In the genomic region with DNA sequence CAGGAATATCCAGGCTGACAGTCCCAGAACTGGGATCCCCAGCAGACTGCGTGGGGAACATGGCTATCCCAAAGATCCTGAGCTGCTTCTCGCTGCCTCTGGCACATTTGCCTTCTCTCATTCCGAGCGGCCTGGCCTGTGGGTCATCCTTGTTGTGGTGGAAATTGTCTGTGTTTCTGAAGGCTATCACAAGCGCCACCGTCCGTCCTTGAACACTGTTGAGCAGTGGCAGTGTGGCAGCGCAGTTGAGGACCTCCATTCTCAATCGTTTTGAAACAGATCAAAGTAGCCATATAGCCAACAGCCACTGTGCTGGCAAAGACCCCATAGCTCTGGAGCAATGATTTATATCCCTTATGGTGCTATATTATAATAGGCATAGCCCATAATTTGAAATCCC, we compare ENCODE assay signal across 26 mouse cellular contexts. TPM values are rescaled to one million over a fixed set of nuclear protein-coding genes. Genes with fewer than 3 reads are reported as not detected.
DNase-seq lines count a peak whose midpoint lies in the region; ATAC-seq and TF ChIP-seq lines count a peak whose summit lies in the region.
"Had no signal": no experiment of that assay in that cellular context is flagged by ENCODE, and none has a peak within 500 bp of the region (broad histone marks: within the 10 kb centered on the region; RNA-seq: fewer than 3 reads in every experiment).

No protein-coding gene starts in this region.

- H3K4me2 ChIP-seq in embryonic facial prominence, embryonic 13.5 days = no peak overlapping the region
- peak overlapping the region; percentile 6; the same call in 1 of the 2 replicates for H3K4me2 ChIP-seq in heart, embryonic 14.5 days (ENCODE audit: low read length)
- no peak overlapping the region for H3K4me2 ChIP-seq in heart, postnatal 0 days (ENCODE audit: low read depth, low read length)
- H3K4me2 ChIP-seq: embryonic facial prominence, embryonic 15.5 days; hindbrain, embryonic 14.5 days; intestine, embryonic 15.5 days had no signal

- H3K9ac ChIP-seq in embryonic facial prominence, embryonic 13.5 days = peak overlapping the region; percentile 40; the same call in 1 of the 2 replicates
- H3K9ac ChIP-seq in heart, adult 2 months (ENCODE audit: low read depth, low read length) = peak overlapping the region; percentile 10; the same call in 1 of the 2 replicates
- peak overlapping the region; percentile 61 for H3K9ac ChIP-seq in heart, embryonic 14.5 days (ENCODE audit: low read length)
- peak overlapping the region; percentile 4; the same call in 1 of the 2 replicates for H3K9ac ChIP-seq in heart, postnatal 0 days (replicated peaks; ENCODE audit: low read depth, low read length)
- H3K9ac ChIP-seq: embryonic facial prominence, embryonic 15.5 days; hindbrain, embryonic 14.5 days; intestine, embryonic 15.5 days had no signal

- peaks cover 7% of the 10 kb centered on the region for H3K4me1 ChIP-seq in embryonic facial prominence, embryonic 13.5 days
- H3K4me1 ChIP-seq in embryonic facial prominence, embryonic 10.5 days = peaks cover 20% of the 10 kb centered on the region
- H3K4me1 ChIP-seq in heart, adult 2 months (ENCODE audit: control insufficient read depth, insufficient read depth, low read length) = peaks cover 36% of the 10 kb centered on the region
- peaks cover 55 to 86% of the 10 kb centered on the region in 2 experiments for H3K4me1 ChIP-seq in heart, embryonic 14.5 days (ENCODE audit: control insufficient read depth in 2 of 2, insufficient read depth in 2 of 2, low read length in 2 of 2)
- H3K4me1 ChIP-seq in heart, postnatal 0 days (ENCODE audit: control insufficient read depth, insufficient read depth) = peaks cover 68% of the 10 kb centered on the region

- TF ChIP-seq CTCF in heart, adult 2 months (IDR thresholded peaks at IDR 0.05) = no peak
- no peak for TF ChIP-seq CTCF in heart, postnatal 0 days (IDR thresholded peaks at IDR 0.05; ENCODE audit: low read depth)

- no peaks in the 10 kb centered on the region for H3K36me3 ChIP-seq in embryonic facial prominence, embryonic 13.5 days
- H3K36me3 ChIP-seq in embryonic facial prominence, embryonic 10.5 days (replicated peaks) = no peaks in the 10 kb centered on the region
- H3K36me3 ChIP-seq in heart, adult 2 months (ENCODE audit: control insufficient read depth, insufficient read depth, low read length) = peaks cover 5% of the 10 kb centered on the region; the same call in 1 of the 2 replicates
- H3K36me3 ChIP-seq in heart, embryonic 14.5 days (ENCODE audit: control insufficient read depth, insufficient read depth, low read length) = no peaks in the 10 kb centered on the region
- no peaks in the 10 kb centered on the region; the same call in 1 of the 2 replicates for H3K36me3 ChIP-seq in heart, postnatal 0 days (replicated peaks; ENCODE audit: control insufficient read depth, insufficient read depth, low read length)
- H3K36me3 ChIP-seq: embryonic facial prominence, embryonic 15.5 days; forebrain, embryonic 10.5 days; hindbrain, embryonic 10.5 days; intestine, embryonic 15.5 days had no signal

- H3K79me2 ChIP-seq in heart, adult 2 months (replicated peaks; ENCODE audit: control insufficient read depth, insufficient read depth, low read length) = peaks cover 7% of the 10 kb centered on the region; the same call in 1 of the 2 replicates

- TF ChIP-seq POLR2A in heart, adult 2 months (IDR thresholded peaks at IDR 0.05; ENCODE audit: insufficient read depth, low read depth, low read length) = no peak

- DNase-seq in embryonic facial prominence, embryonic 10.5 days (ENCODE audit: low spot score) = no peak
- DNase-seq in heart, adult 2 months = peak in 1 of 2 experiments; percentile 14
- no peak for DNase-seq in heart, adult 18-20 months
- DNase-seq in heart, adult 9 months (ENCODE audit: low spot score in 2 of 2) = no peak
- no peak for DNase-seq in heart, postnatal 0 days (ENCODE audit: low spot score)
- DNase-seq: cerebellum, adult 18-20 months; cerebellum, adult 9-11 months; cerebellum, postnatal 36 days; gastrocnemius, postnatal 25 days; kidney, adult 18-20 months had no signal

- no peaks in the 10 kb centered on the region for H3K9me3 ChIP-seq in embryonic facial prominence, embryonic 13.5 days
- no peaks in the 10 kb centered on the region for H3K9me3 ChIP-seq in embryonic facial prominence, embryonic 10.5 days
- no peaks in the 10 kb centered on the region for H3K9me3 ChIP-seq in heart, embryonic 14.5 days (ENCODE audit: control insufficient read depth, low read length)
- H3K9me3 ChIP-seq in heart, postnatal 0 days (replicated peaks; ENCODE audit: control insufficient read depth, low read length) = no peaks in the 10 kb centered on the region
- H3K9me3 ChIP-seq: embryonic facial prominence, embryonic 15.5 days; forebrain, embryonic 10.5 days; hindbrain, embryonic 10.5 days; intestine, embryonic 15.5 days had no signal

- no peak overlapping the region for H3K27ac ChIP-seq in embryonic facial prominence, embryonic 13.5 days
- H3K27ac ChIP-seq in embryonic facial prominence, embryonic 10.5 days (replicated peaks) = no peak overlapping the region
- H3K27ac ChIP-seq in heart, adult 2 months = peak overlapping the region; percentile 28; the same call in 1 of the 2 replicates
- peak overlapping the region; percentile 30 to 97 for H3K27ac ChIP-seq in heart, embryonic 14.5 days (replicated peaks in 1 of 2; ENCODE audit: control insufficient read depth in 1 of 2, insufficient read depth in 1 of 2, low read depth in 2 of 2, low read length in 2 of 2)
- peak overlapping the region; percentile 98 for H3K27ac ChIP-seq in heart, postnatal 0 days (ENCODE audit: low read depth)
- H3K27ac ChIP-seq: embryonic facial prominence, embryonic 15.5 days; forebrain, embryonic 10.5 days; hindbrain, embryonic 10.5 days; hindbrain, embryonic 14.5 days; intestine, embryonic 15.5 days had no signal

- H3K4me3 ChIP-seq in embryonic facial prominence, embryonic 13.5 days = no peak overlapping the region
- H3K4me3 ChIP-seq in embryonic facial prominence, embryonic 10.5 days = no peak overlapping the region
- H3K4me3 ChIP-seq in heart, adult 2 months = no peak overlapping the region
- H3K4me3 ChIP-seq in heart, embryonic 14.5 days (ENCODE audit: control insufficient read depth in 1 of 2, insufficient read depth in 1 of 2, low read depth in 1 of 2, low read length in 2 of 2) = no peak overlapping the region
- H3K4me3 ChIP-seq in heart, postnatal 0 days (ENCODE audit: low read depth, low read length) = no peak overlapping the region
- H3K4me3 ChIP-seq: embryonic facial prominence, embryonic 15.5 days; erythroblast, embryonic 14.5 days; forebrain, embryonic 10.5 days; hindbrain, embryonic 10.5 days; intestine, embryonic 15.5 days had no signal

- WGBS in embryonic facial prominence, embryonic 13.5 days = 89% methylated on average over 9 of the region's 9 CpGs
- 94% methylated on average over 9 of the region's 9 CpGs for WGBS in embryonic facial prominence, embryonic 10.5 days
- 67% methylated on average over 9 of the region's 9 CpGs for WGBS in heart, adult 2 months
- 71% methylated on average over 9 of the region's 9 CpGs for WGBS in heart, embryonic 14.5 days
- 57% methylated on average over 9 of the region's 9 CpGs for WGBS in heart, postnatal 0 days

- H3K27me3 ChIP-seq in embryonic facial prominence, embryonic 13.5 days = no peaks in the 10 kb centered on the region
- no peaks in the 10 kb centered on the region for H3K27me3 ChIP-seq in embryonic facial prominence, embryonic 10.5 days (replicated peaks; ENCODE audit: low read depth, poor library complexity, severe bottlenecking)
- no peaks in the 10 kb centered on the region for H3K27me3 ChIP-seq in heart, adult 2 months (ENCODE audit: control insufficient read depth, insufficient read depth, low read length)
- H3K27me3 ChIP-seq in heart, embryonic 14.5 days (ENCODE audit: control insufficient read depth, insufficient read depth, low read length) = no peaks in the 10 kb centered on the region
- no peaks in the 10 kb centered on the region for H3K27me3 ChIP-seq in heart, postnatal 0 days (ENCODE audit: control insufficient read depth, insufficient read depth, low read length)
- H3K27me3 ChIP-seq: embryonic facial prominence, embryonic 15.5 days; intestine, embryonic 15.5 days had no signal

- intact Hi-C loops in heart, adult 2 months (cut with DNase I) = no loop called here

- TF ChIP-seq EP300 in heart, adult 2 months (IDR thresholded peaks at IDR 0.05; ENCODE audit: insufficient read depth, low read depth, low read length) = no peak
- no peak for TF ChIP-seq EP300 in heart, postnatal 0 days (IDR thresholded peaks at IDR 0.05; ENCODE audit: low read depth)

- no peak for ATAC-seq in embryonic facial prominence, embryonic 13.5 days (ENCODE audit: insufficient number of reproducible peaks, insufficient read depth, low FRiP score, low TSS enrichment, low read depth)
- ATAC-seq in heart, embryonic 14.5 days (ENCODE audit: insufficient number of reproducible peaks, insufficient read depth, low FRiP score, low read depth) = no peak
- ATAC-seq in heart, postnatal 0 days (ENCODE audit: insufficient read depth, low read depth) = no peak
- ATAC-seq: forebrain, embryonic 16.5 days; intestine, embryonic 15.5 days had no signal

RNA-seq across cellular contexts. Expression of gene Lrrfip1, which starts 10.2 kb away (rescaled TPM):
- polyA plus RNA-seq in embryonic facial prominence, embryonic 13.5 days (2015; fragmentation: Nextera tagmentation; extraction: Ambion mirVana) = 33.9 and 35.7 TPM in 2 replicates
- 22.5 and 25.7 TPM in 2 replicates for polyA plus RNA-seq in embryonic facial prominence, embryonic 10.5 days (2016; fragmentation: Nextera tagmentation; extraction: Ambion mirVana)
- total RNA-seq in heart, adult 2 months (2021) = 10 to 100 TPM; 63.5 to 75.5 TPM
- polyA plus RNA-seq in heart, adult 2 months (2012; rRNA removed) = 32.9 and 44.2 TPM in 2 replicates
- 10 to 100 TPM; 62.9 to 67.0 TPM for total RNA-seq in heart, adult 18-20 months (2021)
- polyA plus RNA-seq in heart, embryonic 14.5 days (2014; fragmentation: Nextera tagmentation; extraction: Ambion mirVana) = 151 and 161 TPM in 2 replicates
- 120 and 135 TPM in 2 replicates for total RNA-seq in heart, postnatal 0 days (2014; rRNA removed; ENCODE audit: low replicate concordance)
- polyA plus RNA-seq in heart, postnatal 0 days (2015; fragmentation: Nextera tagmentation; extraction: Ambion mirVana) = 140 and 168 TPM in 2 replicates

RNA-seq across cellular contexts. Expression of gene Rab17, which starts 39.3 kb away (rescaled TPM):
- 1.3 and 1.5 TPM in 2 replicates for polyA plus RNA-seq in embryonic facial prominence, embryonic 13.5 days (2015; fragmentation: Nextera tagmentation; extraction: Ambion mirVana)
- 0.39 and 0.44 TPM in 2 replicates for polyA plus RNA-seq in embryonic facial prominence, embryonic 10.5 days (2016; fragmentation: Nextera tagmentation; extraction: Ambion mirVana)
- 1 to 10 TPM; 1.7 to 2.6 TPM for total RNA-seq in heart, adult 2 months (2021)
- polyA plus RNA-seq in heart, adult 2 months (2012; rRNA removed) = 1.4 and 2.3 TPM in 2 replicates
- total RNA-seq in heart, adult 18-20 months (2021) = 1 to 10 TPM; 2.4 to 2.9 TPM
- 2.5 and 2.7 TPM in 2 replicates for polyA plus RNA-seq in heart, embryonic 14.5 days (2014; fragmentation: Nextera tagmentation; extraction: Ambion mirVana)
- 7.1 and 8.4 TPM in 2 replicates for total RNA-seq in heart, postnatal 0 days (2014; rRNA removed; ENCODE audit: low replicate concordance)
- polyA plus RNA-seq in heart, postnatal 0 days (2015; fragmentation: Nextera tagmentation; extraction: Ambion mirVana) = 5.1 and 5.6 TPM in 2 replicates
- total RNA-seq: adrenal gland, adult 18-20 months; gastrocnemius, postnatal 25 days; MEL had no signal
- polyA plus RNA-seq: erythroblast, embryonic 14.5 days; hindbrain, embryonic 14.5 days had no signal

RNA-seq across cellular contexts. Expression of gene Prlh, which starts 55.8 kb away (rescaled TPM):
- not detected in 2 replicates for polyA plus RNA-seq in embryonic facial prominence, embryonic 13.5 days (2015; fragmentation: Nextera tagmentation; extraction: Ambion mirVana)
- polyA plus RNA-seq in embryonic facial prominence, embryonic 10.5 days (2016; fragmentation: Nextera tagmentation; extraction: Ambion mirVana) = not detected in 2 replicates
- not detected for total RNA-seq in heart, adult 2 months (2021)
- polyA plus RNA-seq in heart, adult 2 months (2012; rRNA removed) = not detected in 2 replicates
- total RNA-seq in heart, adult 18-20 months (2021) = not detected
- polyA plus RNA-seq in heart, embryonic 14.5 days (2014; fragmentation: Nextera tagmentation; extraction: Ambion mirVana) = not detected in 2 replicates
- not detected in 2 replicates for total RNA-seq in heart, postnatal 0 days (2014; rRNA removed; ENCODE audit: low replicate concordance)
- polyA plus RNA-seq in heart, postnatal 0 days (2015; fragmentation: Nextera tagmentation; extraction: Ambion mirVana) = not detected in 2 replicates
- total RNA-seq: adrenal gland, adult 18-20 months; adrenal gland, postnatal 14 days; gastrocnemius, postnatal 25 days; granulocyte monocyte progenitor cell, adult 5-6 weeks; MEL had no signal
- polyA plus RNA-seq: C2C12; embryonic facial prominence, embryonic 15.5 days; forebrain, embryonic 10.5 days; forebrain, embryonic 16.5 days; frontal cortex, adult 2 months; hindbrain, embryonic 10.5 days; hindbrain, embryonic 14.5 days; intestine, embryonic 15.5 days; kidney, embryonic 14.5 days had no signal

Comparison
In these comparisons a context has a peak if more than half of its experiments do, and no peak if none do; other contexts are left out.
1. H3K27ac ChIP-seq: peak in heart, adult 2 months (single experiment), heart, embryonic 14.5 days (2 of 2) and heart, postnatal 0 days (single experiment); none in embryonic facial prominence, embryonic 13.5 days (single experiment) and embryonic facial prominence, embryonic 10.5 days (single experiment).
2. H3K9ac ChIP-seq: peak in every context shown above with its lines; median percentile 61 in heart, embryonic 14.5 days; 40 in embryonic facial prominence, embryonic 13.5 days; 10 in heart, adult 2 months; 4 in heart, postnatal 0 days.